In the genomic region with DNA sequence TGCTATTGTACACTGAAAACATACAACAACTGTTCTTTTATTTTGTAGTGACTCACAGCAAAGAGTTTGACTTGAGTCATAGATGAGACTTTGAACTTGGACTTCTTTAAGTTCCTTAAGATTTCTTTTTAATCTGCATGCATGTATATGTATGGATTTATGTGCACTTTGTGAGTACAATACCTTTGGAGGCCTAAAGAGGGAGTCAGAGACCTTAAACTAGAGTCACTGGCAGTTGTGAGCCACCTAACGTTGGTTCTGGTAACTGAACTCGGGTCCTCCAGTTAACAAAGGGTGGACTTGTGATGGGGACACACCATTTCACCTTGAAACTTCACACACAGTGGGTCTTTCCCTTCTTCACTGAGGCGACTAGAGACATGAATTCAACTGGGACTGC, we compare ENCODE assay signal across 21 mouse cellular contexts.
"Had no signal": no experiment of that assay in that cellular context is flagged by ENCODE, and none has a peak within 500 bp of the region (broad histone marks: within the 10 kb centered on the region; RNA-seq: fewer than 3 reads in every experiment).

No protein-coding gene starts in this region.

- H3K4me3 ChIP-seq: heart, adult 2 months; heart, embryonic 13.5 days; heart, embryonic 15.5 days; hindbrain, embryonic 13.5 days; hindbrain, embryonic 15.5 days; left cerebral cortex, adult 2 months; limb, embryonic 10.5 days; limb, embryonic 12.5 days; liver, embryonic 13.5 days; liver, embryonic 15.5 days had no signal

- DNase-seq: gastrocnemius, postnatal 14 days; gastrocnemius, postnatal 36 days; heart, adult 2 months; heart, postnatal 14 days; heart, postnatal 36 days; kidney, adult 11 months; kidney, adult 2 months; kidney, postnatal 25 days; kidney, postnatal 4 days; liver; liver, embryonic 13.5 days; liver, postnatal 0 days had no signal

- H3K27ac ChIP-seq: heart, adult 2 months; heart, embryonic 13.5 days; heart, embryonic 15.5 days; hindbrain, embryonic 13.5 days; hindbrain, embryonic 15.5 days; hindbrain, postnatal 0 days; left cerebral cortex, adult 2 months; limb, embryonic 10.5 days; limb, embryonic 12.5 days; liver, embryonic 13.5 days; liver, embryonic 15.5 days had no signal
